Mouse (Mus musculus) heart, adult 18-20 months (tissue): Measurements from ENCODE around the gene Acyp1. TPM values are rescaled to one million over a fixed set of nuclear protein-coding genes. Genes with fewer than 3 reads are reported as not detected.

ENCODE experiments used
- DNase-seq, 2 experiments: peaks; one replicate each; pipeline ENCODE4 v3.0.0; 2021 to 2022; ENCODE audit warnings: mixed read lengths in 1 of 2
- long read RNA-seq, 2 experiments: library from polyadenylated mRNA; stranded (forward); transcript quantifications; one replicate each; pipeline ENCODE4 v2.0.0; 2021
- total RNA-seq, 2 experiments: library from RNA; stranded (reverse); gene quantifications; 2 replicates each; pipeline ENCODE4 v1.2.3; 2021

Gene Acyp1
- total RNA-seq, result 10 to 100 TPM; 20.5 to 25.2 TPM
- long read RNA-seq, experiment 1, transcript Acyp1-201 (3 exons, 648 nt), result major isoform, 8 of 15 reads
- long read RNA-seq, experiment 1, transcript Acyp1-204 (3 exons, 634 nt), result minor isoform, 5 of 15 reads
- long read RNA-seq, experiment 1, partial matches to known transcripts, result 1 of 15 reads
- long read RNA-seq, experiment 1, other reads (novel, unspliced or antisense), result 1 of 15 reads
- long read RNA-seq, experiment 2, transcript Acyp1-201 (3 exons, 648 nt), result major isoform, 7 of 10 reads
- long read RNA-seq, experiment 2, partial matches to known transcripts, result 2 of 10 reads
- long read RNA-seq, experiment 2, other reads (novel, unspliced or antisense), result 0 of 10 reads

- DNase-seq, result peak; percentile 70 to 81
These were observed at the start of gene Acyp1 for GRCm38 (mm10) chr12:85287809-85288485. Gene Acyp1, minus strand, starts transcription at chr12:85288438.

GRCm38 (mm10) chr12:85337567-85338311 lies 49.5 kb upstream of the Acyp1 start:
- no peak for DNase-seq

GRCm38 (mm10) chr12:85330153-85330552 lies 41.9 kb upstream of the Acyp1 start:
- no peak for DNase-seq

GRCm38 (mm10) chr12:85308651-85309050 lies 20.4 kb upstream of the Acyp1 start:
- DNase-seq, result peak in 1 of 2 experiments; percentile 31

GRCm38 (mm10) chr12:85305247-85305892 lies 17.1 kb upstream of the Acyp1 start:
- peak; percentile 86 to 92 for DNase-seq

- DNase-seq, result peak in 1 of 2 experiments; percentile 31
These were observed 16.5 kb upstream of the Acyp1 start for GRCm38 (mm10) chr12:85304725-85305124.

- no peak for DNase-seq
These were observed 15.0 kb upstream of the Acyp1 start for GRCm38 (mm10) chr12:85303256-85303655.

- no peak for DNase-seq
These were observed 10.6 kb upstream of the Acyp1 start for GRCm38 (mm10) chr12:85298835-85299180.

GRCm38 (mm10) chr12:85298127-85298834 lies 10.0 kb upstream of the Acyp1 start:
- DNase-seq, result no peak

GRCm38 (mm10) chr12:85297345-85297997 lies 9.2 kb upstream of the Acyp1 start:
- DNase-seq, result no peak

- DNase-seq, result no peak
These were observed 8.7 kb upstream of the Acyp1 start for GRCm38 (mm10) chr12:85296915-85297314.

GRCm38 (mm10) chr12:85295506-85295905 lies 7.3 kb upstream of the Acyp1 start:
- DNase-seq, result no peak

GRCm38 (mm10) chr12:85292906-85293305 lies 4.7 kb upstream of the Acyp1 start:
- DNase-seq, result no peak

GRCm38 (mm10) chr12:85292288-85292687 lies 4.0 kb upstream of the Acyp1 start:
- DNase-seq, result no peak

GRCm38 (mm10) chr12:85291541-85291940 lies 3.3 kb upstream of the Acyp1 start:
- no peak for DNase-seq

- no peak for DNase-seq
These were observed 2.4 kb upstream of the Acyp1 start for GRCm38 (mm10) chr12:85290633-85291032.

- peak; percentile 33 to 47 for DNase-seq
These were observed 1.1 kb upstream of the Acyp1 start for GRCm38 (mm10) chr12:85289157-85290000.

- peak; percentile 94 to 95 for DNase-seq
These were observed 383 bp upstream of the Acyp1 start, which contains the start of gene Zc2hc1c for GRCm38 (mm10) chr12:85288486-85289156. Gene Zc2hc1c, plus strand, starts transcription at chr12:85288591.

- no peak for DNase-seq
These were observed 1.3 kb downstream of the Acyp1 start for GRCm38 (mm10) chr12:85286941-85287340.

- DNase-seq, result no peak
These were observed 3.2 kb downstream of the Acyp1 start for GRCm38 (mm10) chr12:85284996-85285395.
